Mouse (Mus musculus): ENCODE measurements around the gene Pbx2.

- TF ChIP-seq POLR2A (IDR thresholded peaks at IDR 0.05; ENCODE audit: borderline replicate concordance, extremely low read depth, low read depth, low read length) (no peak), CTCF (IDR thresholded peaks at IDR 0.05; ENCODE audit: insufficient read depth, low read length) (no peak)
Observed at GRCm38 (mm10) chr17:34593752-34594525, 2.9 kb downstream of the Pbx2 start.

Data from lung, adult 2 months (tissue).